Mouse (Mus musculus) intestine, embryonic 16.5 days (tissue): ENCODE measurements around the gene Plxnd1. TPM values are rescaled to one million over a fixed set of nuclear protein-coding genes. Genes with fewer than 3 reads are reported as not detected.

Experiments used
- ATAC-seq: fragments of 200-750 bp; cut with Nextera tagmentation; 2 replicates; pipeline ENCODE4 v1.8.0; 2017; ENCODE audit warnings: moderate TSS enrichment, moderate library complexity
- H3K27ac ChIP-seq: fragments of 300-500 bp; sonication (generic); 2 replicates; pipeline ENCODE4 v1.5.1; 2014; ENCODE audit warnings: mild to moderate bottlenecking, low read length
- H3K27me3 ChIP-seq: fragments of 300-500 bp; sonication (generic); replicated peaks from 2 replicates; pipeline ENCODE4 v1.6.1; 2014; ENCODE audit warnings: low read length, control low read depth, mixed read lengths; ENCODE audit not compliant: control insufficient read depth, insufficient read depth
- H3K36me3 ChIP-seq: fragments of 300-500 bp; sonication (generic); 2 replicates; pipeline ENCODE4 v1.6.1; 2014; ENCODE audit warnings: low read length, control low read depth; ENCODE audit not compliant: control insufficient read depth, insufficient read depth
- H3K4me1 ChIP-seq: fragments of 300-500 bp; sonication (generic); 2 replicates; pipeline ENCODE4 v1.6.1; 2014; ENCODE audit warnings: low read length, control low read depth, mixed read lengths; ENCODE audit not compliant: control insufficient read depth, insufficient read depth
- H3K4me2 ChIP-seq: fragments of 300-500 bp; sonication (generic); 2 replicates; pipeline ENCODE4 v1.6.1; 2014; ENCODE audit warnings: low read depth, low read length, control low read depth
- H3K4me3 ChIP-seq: fragments of 300-500 bp; sonication (generic); 2 replicates; pipeline ENCODE4 v1.5.1; 2014; ENCODE audit warnings: mild to moderate bottlenecking, low read length
- H3K9ac ChIP-seq: fragments of 300-500 bp; sonication (generic); 2 replicates; pipeline ENCODE4 v1.6.1; 2014; ENCODE audit warnings: low read depth, low read length
- H3K9me3 ChIP-seq: fragments of 300-500 bp; sonication (generic); 2 replicates; pipeline ENCODE4 v1.6.1; 2016; ENCODE audit warnings: low read length, control low read depth; ENCODE audit not compliant: control insufficient read depth
- WGBS: fragments of 180-500 bp; shearing (Covaris S2); extraction: QIAGEN DNeasy Blood & Tissue Kit; methylation state at CpG from one replicate; pipeline ENCODE4 v1.1.7; 2014; 5-methylcytosine and 5-hydroxymethylcytosine counted together
- polyA plus RNA-seq: library from polyadenylated mRNA; unstranded; fragments of >200 nt; fragmentation: Nextera tagmentation; extraction: Ambion mirVana; gene quantifications from 2 replicates; pipeline ENCODE4 v1.2.1, GENCODE M21; 2015

The Plxnd1 gene
- 18.7 and 19.3 TPM in 2 replicates for polyA plus RNA-seq

DNA sequence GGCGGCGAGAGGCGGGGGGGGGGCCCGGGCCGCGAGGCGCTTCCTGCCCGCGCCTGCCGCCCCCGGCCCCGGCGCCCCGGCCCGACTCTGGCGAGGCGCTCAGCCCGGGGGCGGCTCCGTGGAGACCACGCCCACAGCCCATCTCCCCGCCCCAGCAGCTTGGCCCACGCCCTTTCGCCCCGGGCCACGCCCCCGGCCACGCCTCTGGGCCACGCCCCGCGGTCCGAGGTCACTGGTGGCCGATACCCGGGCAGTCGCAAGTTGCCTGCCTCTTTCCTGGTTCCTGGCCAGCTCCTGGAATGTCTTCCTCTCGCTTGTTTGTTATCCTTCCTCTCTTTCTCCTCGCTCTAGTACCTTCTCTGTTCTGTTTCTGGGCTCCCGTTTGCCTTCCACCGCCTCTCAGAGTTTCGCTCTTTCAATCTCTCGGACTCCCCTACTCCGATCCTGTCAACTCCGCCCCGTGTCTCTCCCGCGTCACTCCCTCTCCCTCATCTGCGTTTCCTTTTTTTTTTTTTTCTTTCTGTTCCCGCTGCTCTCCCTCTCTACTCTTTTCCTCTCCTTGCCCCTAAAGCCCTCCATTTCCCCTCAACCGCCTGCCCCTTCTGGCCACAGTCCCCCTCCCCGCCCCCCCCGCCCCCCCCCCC is at the start of gene Plxnd1:
Gene Plxnd1 (minus strand): TSS at position 129 of the 644 bp plus-strand sequence.
- Histone ChIP-seq H3K27me3 (peaks cover 19% of the 10 kb centered on the region), H3K9me3 (no peaks in the 10 kb centered on the region), H3K4me3 (peak within 1 kb of the TSS; percentile 70), H3K9ac (peak within 1 kb of the TSS; percentile 81), H3K27ac (peak within 1 kb of the TSS; percentile 65), H3K4me1 (peaks cover 49% of the 10 kb centered on the region), H3K4me2 (peak within 1 kb of the TSS; percentile 95), H3K36me3 (no peaks in the 10 kb centered on the region)
- ATAC-seq = peak; percentile 87
- WGBS = 1% methylated on average over 40 of the region's 51 CpGs

DNA sequence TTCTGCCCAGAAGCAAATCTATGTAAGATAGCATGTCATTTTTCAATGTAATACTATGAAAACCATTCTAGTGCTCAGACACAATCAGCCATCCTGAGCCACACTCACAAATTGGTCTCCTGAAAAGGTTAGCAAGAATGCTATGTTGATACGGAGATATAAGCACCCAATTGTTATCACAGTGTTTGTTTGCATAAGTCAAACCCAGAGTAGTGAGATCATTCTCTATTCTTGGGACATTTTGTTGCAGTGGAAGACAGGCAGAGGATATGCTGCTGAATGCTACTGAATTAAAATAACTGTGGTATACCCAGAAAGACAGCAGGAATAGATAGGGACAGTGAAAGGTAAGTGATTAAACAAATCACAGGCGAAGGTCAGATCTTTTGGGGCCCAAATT is 49.2 kb upstream of the Plxnd1 start:
- no peaks in the 10 kb centered on the region for H3K27me3 ChIP-seq
- peaks cover 4% of the 10 kb centered on the region; the same call in 1 of the 2 replicates for H3K9me3 ChIP-seq
- no peaks in the 10 kb centered on the region for H3K4me1 ChIP-seq
- no peaks in the 10 kb centered on the region for H3K36me3 ChIP-seq
- no peak overlapping the region for H3K4me3 ChIP-seq
- ATAC-seq = no peak
- no peak overlapping the region for H3K9ac ChIP-seq
- no peak overlapping the region for H3K27ac ChIP-seq
- 57% methylated on average over 2 of the region's 2 CpGs for WGBS
- H3K4me2 ChIP-seq = no peak overlapping the region

DNA sequence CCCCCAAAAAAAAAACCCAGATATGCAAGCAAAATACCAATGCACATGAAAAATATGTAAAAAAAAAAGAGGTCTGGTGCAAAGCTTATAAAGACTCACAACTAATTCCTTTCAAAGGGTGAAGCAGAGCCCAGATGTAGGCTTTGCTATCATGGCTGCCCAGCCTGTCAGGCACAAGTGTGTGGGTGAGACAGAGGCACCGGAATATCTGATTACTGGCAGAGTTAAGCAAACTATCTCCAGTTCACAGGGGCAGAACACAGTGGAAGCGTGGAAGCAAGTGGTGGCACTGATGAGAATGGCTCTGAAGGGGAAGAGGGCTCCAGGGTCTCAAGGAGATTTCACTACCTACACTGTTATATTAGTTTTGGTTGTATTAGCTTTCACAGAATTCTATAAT is 43.4 kb upstream of the Plxnd1 start:
- ATAC-seq = no peak
- Histone ChIP-seq H3K36me3 (no peaks in the 10 kb centered on the region), H3K4me2 (no peak overlapping the region), H3K4me1 (no peaks in the 10 kb centered on the region), H3K4me3 (no peak overlapping the region), H3K27ac (no peak overlapping the region), H3K27me3 (no peaks in the 10 kb centered on the region), H3K9me3 (peaks cover 4% of the 10 kb centered on the region; the same call in 1 of the 2 replicates), H3K9ac (no peak overlapping the region)
- 94% methylated on average over 2 of the region's 2 CpGs for WGBS

DNA sequence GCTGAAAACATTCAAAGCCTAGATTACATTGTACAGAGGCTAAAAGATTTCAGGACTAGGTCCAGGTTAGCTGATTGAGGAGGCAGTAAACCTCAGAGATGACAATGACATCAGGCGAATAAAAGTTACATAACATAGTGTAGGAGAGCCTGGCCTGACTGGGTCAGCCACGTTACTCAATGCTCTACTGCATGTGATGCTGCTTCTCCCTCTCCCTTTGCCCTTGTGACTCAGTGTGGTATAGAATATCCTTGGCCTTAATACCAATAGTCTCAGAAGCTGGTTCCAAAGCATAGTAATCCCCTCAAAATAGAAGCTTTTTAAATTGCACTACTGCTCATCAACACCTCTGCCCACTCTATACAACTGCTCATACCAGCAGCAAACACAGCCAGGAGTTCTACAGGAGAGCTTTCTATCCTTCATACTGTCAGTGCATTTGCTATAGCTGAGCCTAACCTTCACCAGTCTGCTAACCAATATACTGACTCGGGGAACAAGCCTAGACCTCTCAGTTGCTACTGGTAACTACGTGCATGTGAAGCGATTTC is 42.6 kb upstream of the Plxnd1 start:
- no peaks in the 10 kb centered on the region for H3K4me1 ChIP-seq
- no peak overlapping the region for H3K4me3 ChIP-seq
- no peak overlapping the region for H3K4me2 ChIP-seq
- no peaks in the 10 kb centered on the region for H3K9me3 ChIP-seq
- H3K27ac ChIP-seq = no peak overlapping the region
- no peak overlapping the region for H3K9ac ChIP-seq
- WGBS = 79% methylated on average over 5 of the region's 5 CpGs
- no peaks in the 10 kb centered on the region for H3K27me3 ChIP-seq
- no peaks in the 10 kb centered on the region for H3K36me3 ChIP-seq
- peak; percentile 64 for ATAC-seq

DNA sequence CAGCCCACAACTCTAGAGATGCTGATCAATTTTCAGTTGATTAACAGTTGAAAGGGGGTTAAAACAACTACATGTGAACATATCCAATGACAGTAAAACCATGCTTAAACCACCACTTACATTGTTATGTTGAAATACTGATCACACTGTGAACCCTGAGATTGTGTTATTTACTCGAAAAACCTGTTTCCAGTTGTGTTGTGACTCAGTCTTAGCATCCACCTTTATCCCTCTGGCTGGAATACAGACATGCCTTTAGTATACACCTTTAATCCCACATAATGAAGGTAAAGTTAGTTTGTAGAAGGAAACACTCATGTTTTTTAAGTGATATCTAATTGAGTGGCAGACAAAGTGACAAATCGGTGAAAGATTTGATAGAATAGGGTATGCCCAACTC is 41.8 kb upstream of the Plxnd1 start:
- no peaks in the 10 kb centered on the region for H3K9me3 ChIP-seq
- no peak overlapping the region for H3K27ac ChIP-seq
- no peaks in the 10 kb centered on the region for H3K4me1 ChIP-seq
- 91% methylated on average over 2 of the region's 2 CpGs for WGBS
- ATAC-seq = no peak
- H3K27me3 ChIP-seq = no peaks in the 10 kb centered on the region
- H3K36me3 ChIP-seq = no peaks in the 10 kb centered on the region
- no peak overlapping the region for H3K4me2 ChIP-seq
- H3K9ac ChIP-seq = no peak overlapping the region
- H3K4me3 ChIP-seq = no peak overlapping the region

DNA sequence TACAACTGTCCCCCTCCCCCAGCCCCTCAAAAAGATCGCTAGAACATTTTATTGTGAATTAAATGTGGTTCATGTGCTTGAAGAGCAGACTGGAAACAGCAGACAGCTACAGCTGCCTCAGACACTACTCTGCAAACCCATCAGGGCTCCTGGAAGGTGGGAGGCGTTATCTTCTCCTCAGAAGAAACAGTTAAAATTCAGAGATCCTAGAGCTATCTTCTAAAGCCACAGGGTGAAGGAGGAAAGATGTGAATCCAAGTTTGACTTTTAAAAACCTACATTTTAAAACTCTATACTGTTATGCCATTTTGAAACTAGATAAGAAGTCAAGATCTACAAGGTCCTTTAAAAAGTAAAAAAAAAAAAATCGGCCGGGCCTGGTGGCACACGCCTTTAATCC is 36.2 kb upstream of the Plxnd1 start:
- H3K4me3 ChIP-seq = no peak overlapping the region
- no peak overlapping the region for H3K4me2 ChIP-seq
- WGBS = 93% methylated on average over 5 of the region's 5 CpGs
- no peak overlapping the region for H3K27ac ChIP-seq
- no peaks in the 10 kb centered on the region for H3K9me3 ChIP-seq
- H3K36me3 ChIP-seq = no peaks in the 10 kb centered on the region
- H3K27me3 ChIP-seq = no peaks in the 10 kb centered on the region
- no peaks in the 10 kb centered on the region for H3K4me1 ChIP-seq
- no peak overlapping the region for H3K9ac ChIP-seq
- ATAC-seq = no peak

DNA sequence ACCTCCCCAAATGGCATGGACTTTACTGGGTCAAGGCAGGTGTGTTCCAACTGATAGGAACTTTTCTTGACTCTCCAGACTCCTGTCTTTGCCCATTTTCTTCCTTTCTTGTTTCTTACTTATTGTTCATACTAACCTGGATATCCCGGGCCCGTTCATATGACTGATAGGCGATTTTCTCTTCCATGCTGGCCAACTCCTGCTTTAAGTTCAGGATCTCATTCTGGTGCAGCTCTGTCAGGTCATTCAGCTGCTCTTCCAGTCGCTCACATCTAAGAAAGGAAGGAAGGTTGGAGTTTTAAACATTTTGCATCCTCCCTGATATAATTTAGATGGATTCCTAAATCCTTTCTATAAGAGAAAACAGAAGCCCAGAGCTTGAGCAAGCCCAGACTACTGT is 29.9 kb upstream of the Plxnd1 start:
- Histone ChIP-seq H3K4me1 (no peaks in the 10 kb centered on the region), H3K4me2 (no peak overlapping the region), H3K9ac (no peak overlapping the region), H3K9me3 (peaks cover 5% of the 10 kb centered on the region), H3K27ac (no peak overlapping the region), H3K27me3 (no peaks in the 10 kb centered on the region), H3K4me3 (no peak overlapping the region), H3K36me3 (no peaks in the 10 kb centered on the region)
- no peak for ATAC-seq
- 90% methylated on average over 4 of the region's 4 CpGs for WGBS

DNA sequence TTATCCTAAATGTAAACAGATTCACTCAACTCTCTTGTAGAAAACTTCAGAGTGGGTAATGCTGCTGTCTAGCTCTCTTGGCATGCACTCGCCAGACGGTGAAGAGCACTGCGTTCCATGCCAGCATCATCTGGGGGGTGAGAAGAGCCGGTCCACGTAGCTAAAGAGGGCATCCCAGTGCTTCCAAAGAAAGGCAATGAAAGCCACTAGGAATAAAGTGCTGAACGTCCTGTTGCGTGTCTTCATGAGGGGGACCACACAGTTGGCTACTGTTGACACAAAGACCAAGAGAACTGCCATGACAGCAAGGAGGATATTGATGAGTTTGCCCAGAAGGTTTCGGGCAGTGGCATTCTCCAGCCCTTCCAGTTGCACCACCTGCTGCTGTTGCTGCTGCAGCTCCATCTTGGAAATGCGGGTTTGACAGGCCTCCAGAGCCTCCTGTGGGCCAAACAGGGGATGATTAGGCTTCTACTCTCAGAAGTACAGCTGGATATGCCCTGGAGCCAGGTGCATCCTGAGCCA is 27.2 kb upstream of the Plxnd1 start:
- ATAC-seq = no peak
- Histone ChIP-seq H3K4me3 (no peak overlapping the region), H3K9me3 (peaks cover 5% of the 10 kb centered on the region), H3K9ac (no peak overlapping the region), H3K27ac (no peak overlapping the region), H3K4me2 (no peak overlapping the region), H3K27me3 (no peaks in the 10 kb centered on the region), H3K4me1 (no peaks in the 10 kb centered on the region), H3K36me3 (no peaks in the 10 kb centered on the region)
- WGBS = 89% methylated on average over 9 of the region's 9 CpGs

DNA sequence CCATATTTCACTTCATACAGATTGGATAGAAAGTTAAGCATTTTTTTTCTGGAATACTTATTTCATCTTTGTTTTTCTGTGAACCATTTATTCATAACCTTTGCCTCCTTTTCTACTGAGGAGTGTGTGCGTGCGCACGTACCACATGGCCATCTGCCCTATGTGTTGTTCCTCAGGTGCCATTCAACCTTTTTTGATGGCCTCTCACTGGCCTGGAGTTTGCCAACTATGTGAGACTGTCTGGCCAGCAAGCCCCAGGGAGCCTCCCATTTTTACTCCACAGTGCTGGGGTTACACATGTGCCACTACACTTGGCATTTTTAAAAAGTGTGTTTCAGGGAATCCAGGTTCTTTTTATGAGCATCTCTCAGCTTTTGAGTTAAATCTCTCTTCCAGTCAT is 21.1 kb upstream of the Plxnd1 start:
- H3K4me3 ChIP-seq = no peak overlapping the region
- no peak overlapping the region for H3K9ac ChIP-seq
- H3K27ac ChIP-seq = no peak overlapping the region
- ATAC-seq = no peak
- no peaks in the 10 kb centered on the region for H3K36me3 ChIP-seq
- no peaks in the 10 kb centered on the region for H3K4me1 ChIP-seq
- no peaks in the 10 kb centered on the region for H3K27me3 ChIP-seq
- no peaks in the 10 kb centered on the region for H3K9me3 ChIP-seq
- 90% methylated on average over 3 of the region's 3 CpGs for WGBS
- no peak overlapping the region for H3K4me2 ChIP-seq
